In the genomic region with DNA sequence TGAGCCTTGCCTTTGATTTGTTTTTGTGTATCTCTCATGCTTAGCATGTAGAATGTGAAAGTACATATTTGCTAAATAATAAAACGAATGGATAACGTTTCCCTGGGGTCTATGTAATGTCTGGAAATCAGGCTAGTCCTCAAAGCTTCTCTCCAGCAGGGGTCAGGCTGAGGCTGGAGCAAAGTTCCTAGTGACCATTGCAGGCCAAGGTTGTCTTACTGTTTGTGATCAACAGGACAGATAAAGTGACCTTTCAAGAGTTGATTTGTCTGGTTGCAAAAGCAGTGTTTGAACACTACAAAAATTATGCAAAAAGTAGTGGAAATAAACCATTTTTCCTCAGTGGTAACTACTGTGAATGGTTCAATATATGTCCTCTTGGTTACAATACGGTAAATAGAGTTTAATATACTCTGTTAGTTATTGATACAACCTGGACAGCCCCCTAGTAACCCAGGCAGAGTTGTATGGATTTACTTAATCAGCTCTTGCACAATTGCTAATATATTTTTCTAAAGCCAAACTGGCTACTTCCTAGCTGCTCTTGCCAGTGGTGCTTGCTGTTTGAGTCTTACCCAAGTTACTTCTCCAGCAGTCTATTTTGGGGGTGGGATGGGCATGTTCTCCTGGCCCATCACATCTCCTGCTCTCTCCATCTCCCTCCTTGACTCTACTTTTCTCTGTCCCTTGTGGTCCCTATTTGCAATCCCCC, we compare ENCODE assay signal across 16 mouse cellular contexts. TPM values are rescaled to one million over a fixed set of nuclear protein-coding genes. Genes with fewer than 3 reads are reported as not detected.
A peak's percentile ranks its signal among the peaks of the same experiment; 100 is the strongest.
DNase-seq lines count a peak whose midpoint lies in the region; ATAC-seq and TF ChIP-seq lines count a peak whose summit lies in the region.
"Had no signal": no experiment of that assay in that cellular context is flagged by ENCODE, and none has a peak within 500 bp of the region (broad histone marks: within the 10 kb centered on the region; RNA-seq: fewer than 3 reads in every experiment).

No protein-coding gene starts in this region.

- no peaks in the 10 kb centered on the region for H3K4me1 ChIP-seq in hindbrain, postnatal 0 days (ENCODE audit: insufficient read depth, low read length)
- no peaks in the 10 kb centered on the region for H3K4me1 ChIP-seq in hindbrain, embryonic 16.5 days (ENCODE audit: control insufficient read depth, insufficient read depth, low read depth, low read length)
- H3K4me1 ChIP-seq in lung, embryonic 14.5 days (ENCODE audit: insufficient read depth), result no peaks in the 10 kb centered on the region
- H3K4me1 ChIP-seq in cortical plate, adult 2 months (ENCODE audit: control insufficient read depth, insufficient read depth, low read length), result 0 out of 2 replicates have a peak, but pooled peaks cover 2% of the 10 kb centered on the region
- H3K4me1 ChIP-seq: heart, embryonic 10.5 days had no signal

- no peaks in the 10 kb centered on the region for H3K36me3 ChIP-seq in hindbrain, postnatal 0 days (ENCODE audit: insufficient read depth, low read length)
- H3K36me3 ChIP-seq in hindbrain, embryonic 16.5 days (ENCODE audit: control insufficient read depth, insufficient read depth, low read length), result no peaks in the 10 kb centered on the region; the same call in 1 of the 2 replicates
- H3K36me3 ChIP-seq in lung, embryonic 14.5 days (ENCODE audit: insufficient read depth), result no peaks in the 10 kb centered on the region

- no peak overlapping the region for H3K9ac ChIP-seq in hindbrain, postnatal 0 days (replicated peaks; ENCODE audit: low read length)
- H3K9ac ChIP-seq in hindbrain, embryonic 16.5 days (ENCODE audit: low read depth, low read length), result no peak overlapping the region
- no peak overlapping the region for H3K9ac ChIP-seq in lung, embryonic 14.5 days
- H3K9ac ChIP-seq: neural tube, embryonic 15.5 days had no signal

- POLR2A ChIA-PET in Patski (lab: Charles Lee), result interaction anchor here (1.2 kb wide), 1 partner anchor 15 kb away, joined by 3 read pairs; no protein-coding TSS in a partner anchor

- ATAC-seq in hindbrain, postnatal 0 days, result no peak
- ATAC-seq in hindbrain, embryonic 16.5 days, result no peak
- ATAC-seq in lung, embryonic 14.5 days (ENCODE audit: insufficient read depth), result no peak
- ATAC-seq in Patski, result no peak

- H3K27me3 ChIP-seq in hindbrain, postnatal 0 days (ENCODE audit: insufficient read depth, low read length), result no peaks in the 10 kb centered on the region
- H3K27me3 ChIP-seq in hindbrain, embryonic 16.5 days (replicated peaks; ENCODE audit: control insufficient read depth, insufficient read depth, low read length), result no peaks in the 10 kb centered on the region
- no peaks in the 10 kb centered on the region for H3K27me3 ChIP-seq in lung, embryonic 14.5 days (ENCODE audit: insufficient read depth, low read length)
- no peaks in the 10 kb centered on the region for H3K27me3 ChIP-seq in Patski
- H3K27me3 ChIP-seq: neural tube, embryonic 15.5 days had no signal

- no peak overlapping the region for H3K4me2 ChIP-seq in hindbrain, postnatal 0 days (ENCODE audit: low read depth, low read length)
- H3K4me2 ChIP-seq in hindbrain, embryonic 16.5 days (ENCODE audit: low read length), result no peak overlapping the region
- H3K4me2 ChIP-seq in lung, embryonic 14.5 days, result no peak overlapping the region
- H3K4me2 ChIP-seq: neural tube, embryonic 15.5 days had no signal

- no peak for TF ChIP-seq POLR2A in cortical plate, adult 2 months (IDR thresholded peaks at IDR 0.05; ENCODE audit: extremely low read depth, insufficient read depth, low read length)

- CTCF ChIA-PET in Patski (lab: Charles Lee), result interaction anchor here (0.8 to 2.4 kb wide), 9 partner anchors 9 to 59 kb away, joined by 3 to 9 read pairs (median 3); a partner anchor contains a TSS

- no peak overlapping the region for H3K27ac ChIP-seq in hindbrain, postnatal 0 days
- H3K27ac ChIP-seq in hindbrain, embryonic 16.5 days (ENCODE audit: low read depth, low read length), result no peak overlapping the region
- H3K27ac ChIP-seq in lung, embryonic 14.5 days (ENCODE audit: low read depth), result no peak overlapping the region
- no peak overlapping the region for H3K27ac ChIP-seq in cortical plate, adult 2 months (ENCODE audit: insufficient read depth, low read length)
- H3K27ac ChIP-seq: heart, embryonic 10.5 days; neural tube, embryonic 15.5 days had no signal

- no peak for DNase-seq in hindbrain, postnatal 0 days (ENCODE audit: low spot score)
- no peak for DNase-seq in lung, embryonic 14.5 days
- DNase-seq in lung, postnatal 14 days, result no peak
- no peak for DNase-seq in Patski (ENCODE audit: low read depth, low spot score)
- no peak for DNase-seq in cerebellum, adult 11-12 months
- DNase-seq in urinary bladder, postnatal 25 days (ENCODE audit: low spot score), result no peak
- DNase-seq: right cerebral cortex, postnatal 25 days had no signal

- no peaks in the 10 kb centered on the region for H3K9me3 ChIP-seq in hindbrain, postnatal 0 days (ENCODE audit: low read length)
- H3K9me3 ChIP-seq in hindbrain, embryonic 16.5 days (ENCODE audit: control insufficient read depth, low read length), result no peaks in the 10 kb centered on the region
- no peaks in the 10 kb centered on the region for H3K9me3 ChIP-seq in lung, embryonic 14.5 days (ENCODE audit: low read depth, low read length)
- H3K9me3 ChIP-seq: heart, embryonic 10.5 days; neural tube, embryonic 15.5 days had no signal

- no peak overlapping the region for H3K4me3 ChIP-seq in hindbrain, postnatal 0 days (ENCODE audit: low read length)
- no peak overlapping the region for H3K4me3 ChIP-seq in hindbrain, embryonic 16.5 days (ENCODE audit: low read length)
- H3K4me3 ChIP-seq in lung, embryonic 14.5 days (ENCODE audit: low read depth, low read length), result no peak overlapping the region
- no peak overlapping the region for H3K4me3 ChIP-seq in cortical plate, adult 2 months (ENCODE audit: insufficient read depth, low read length)
- H3K4me3 ChIP-seq: heart, embryonic 10.5 days; neural tube, embryonic 15.5 days had no signal

- WGBS in hindbrain, postnatal 0 days, result 86% methylated on average over 3 of the region's 3 CpGs
- WGBS in hindbrain, embryonic 16.5 days, result 75% methylated on average over 3 of the region's 3 CpGs
- WGBS in lung, embryonic 14.5 days, result 69% methylated on average over 3 of the region's 3 CpGs

- TF ChIP-seq CTCF in hindbrain, postnatal 0 days (IDR thresholded peaks at IDR 0.05; ENCODE audit: low read depth), result peak; percentile 23
- TF ChIP-seq CTCF in lung, embryonic 14.5 days (IDR thresholded peaks at IDR 0.05; ENCODE audit: low read depth), result peak; percentile 23; the same call in 1 of the 2 replicates
- TF ChIP-seq CTCF in Patski (IDR thresholded peaks at IDR 0.05), result peak; percentile 47
- peak; percentile 24; the same call in 1 of the 2 replicates for TF ChIP-seq CTCF in cortical plate, adult 2 months (IDR thresholded peaks at IDR 0.05; ENCODE audit: extremely low read depth, insufficient read depth, low read length)

- in situ Hi-C loops in Patski (cut with MboI; ENCODE audit: low pct_unique_long_range_greater_than_20kb), result no loop called here

RNA-seq across cellular contexts. Expression of a gene that starts 23.7 kb away (rescaled TPM):
- 0.18 and 0.94 TPM in 2 replicates for total RNA-seq in hindbrain, postnatal 0 days (2014; rRNA removed)
- 4.4 and 5.0 TPM in 2 replicates for polyA plus RNA-seq in hindbrain, postnatal 0 days (2015; fragmentation: Nextera tagmentation; extraction: Ambion mirVana)
- 1.9 and 2.5 TPM in 2 replicates for polyA plus RNA-seq in hindbrain, embryonic 16.5 days (2015; fragmentation: Nextera tagmentation; extraction: Ambion mirVana)
- 5.1 and 6.4 TPM in 2 replicates for polyA plus RNA-seq in lung, embryonic 14.5 days (2014; fragmentation: Nextera tagmentation; extraction: Ambion mirVana)
- 2.9 TPM for polyA plus RNA-seq in Patski (2021)
- polyA plus RNA-seq in cortical plate, adult 2 months (2012; rRNA removed), result 11.0 and 15.1 TPM in 2 replicates

RNA-seq across cellular contexts. Expression of a gene that starts 24.6 kb away (rescaled TPM):
- not detected in 2 replicates for total RNA-seq in hindbrain, postnatal 0 days (2014; rRNA removed)
- polyA plus RNA-seq in hindbrain, postnatal 0 days (2015; fragmentation: Nextera tagmentation; extraction: Ambion mirVana), result not detected in 2 replicates
- polyA plus RNA-seq in hindbrain, embryonic 16.5 days (2015; fragmentation: Nextera tagmentation; extraction: Ambion mirVana), result not detected in 2 replicates
- polyA plus RNA-seq in lung, embryonic 14.5 days (2014; fragmentation: Nextera tagmentation; extraction: Ambion mirVana), result not detected in 2 replicates
- polyA plus RNA-seq in Patski (2021), result not detected
- 0.73 and 0.85 TPM in 2 replicates for polyA plus RNA-seq in cortical plate, adult 2 months (2012; rRNA removed)
- total RNA-seq: heart, postnatal 36 days had no signal
- polyA plus RNA-seq: embryonic facial prominence, embryonic 11.5 days; forebrain, embryonic 11.5 days; heart, embryonic 10.5 days; intestine, embryonic 16.5 days; liver, embryonic 16.5 days; neural tube, embryonic 15.5 days had no signal

RNA-seq across cellular contexts. Expression of a gene that starts 25.4 kb away (rescaled TPM):
- total RNA-seq in hindbrain, postnatal 0 days (2014; rRNA removed), result 82.6 and 83.7 TPM in 2 replicates
- 29.0 and 29.9 TPM in 2 replicates for polyA plus RNA-seq in hindbrain, postnatal 0 days (2015; fragmentation: Nextera tagmentation; extraction: Ambion mirVana)
- 33.9 and 35.6 TPM in 2 replicates for polyA plus RNA-seq in hindbrain, embryonic 16.5 days (2015; fragmentation: Nextera tagmentation; extraction: Ambion mirVana)
- 20.3 and 22.4 TPM in 2 replicates for polyA plus RNA-seq in lung, embryonic 14.5 days (2014; fragmentation: Nextera tagmentation; extraction: Ambion mirVana)
- 55.2 TPM for polyA plus RNA-seq in Patski (2021)
- polyA plus RNA-seq in cortical plate, adult 2 months (2012; rRNA removed), result 58.6 and 59.5 TPM in 2 replicates

RNA-seq across cellular contexts. Expression of a gene that starts 43.5 kb away (rescaled TPM):
- 0.47 TPM in 1 of 2 replicates, not detected in the other for total RNA-seq in hindbrain, postnatal 0 days (2014; rRNA removed)
- 0.06 and 0.11 TPM in 2 replicates for polyA plus RNA-seq in hindbrain, postnatal 0 days (2015; fragmentation: Nextera tagmentation; extraction: Ambion mirVana)
- polyA plus RNA-seq in hindbrain, embryonic 16.5 days (2015; fragmentation: Nextera tagmentation; extraction: Ambion mirVana), result 0.14 and 0.55 TPM in 2 replicates
- 0.09 TPM in 1 of 2 replicates, not detected in the other for polyA plus RNA-seq in lung, embryonic 14.5 days (2014; fragmentation: Nextera tagmentation; extraction: Ambion mirVana)
- polyA plus RNA-seq in Patski (2021), result 0.01 TPM
- 0.15 and 0.19 TPM in 2 replicates for polyA plus RNA-seq in cortical plate, adult 2 months (2012; rRNA removed)
- polyA plus RNA-seq: heart, embryonic 10.5 days; intestine, embryonic 16.5 days had no signal
